Mouse (Mus musculus): ENCODE data around the gene Adat3. TPM values are rescaled to one million over a fixed set of nuclear protein-coding genes. Genes with fewer than 3 reads are reported as not detected.
A peak's percentile ranks its signal among the peaks of the same experiment; 100 is the strongest.

Gene Adat3
- polyA plus RNA-seq, 1 experiment from 2014 or later, result 4.8 TPM

DNA sequence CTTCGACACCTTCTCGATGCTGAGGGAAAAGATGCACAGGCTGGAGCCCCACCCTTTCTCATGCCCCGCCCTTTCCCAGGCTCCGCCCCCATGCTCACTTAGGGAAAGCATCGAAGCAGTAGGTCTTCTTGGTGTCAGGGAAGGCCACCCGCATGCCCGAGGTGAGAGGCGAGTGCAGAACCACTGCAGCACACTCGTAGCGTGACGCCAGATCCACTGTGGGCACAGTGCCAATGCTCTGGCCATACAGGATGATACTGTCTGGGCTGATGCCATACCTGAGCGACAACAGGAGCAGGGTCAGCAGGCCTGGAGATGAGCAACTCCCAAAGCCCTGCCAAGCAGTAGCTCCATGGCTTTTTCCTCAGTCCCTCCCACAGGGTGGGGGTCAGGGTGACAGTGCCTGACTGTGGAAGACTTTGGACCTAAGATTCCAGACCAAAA, 18.6 kb upstream of the Adat3 start:
- no peak overlapping the region for H3K27ac ChIP-seq
- ATAC-seq, result no peak
- no peak overlapping the region for H3K4me2 ChIP-seq
- peaks cover 20% of the 10 kb centered on the region for H3K4me1 ChIP-seq
- H3K36me3 ChIP-seq (ENCODE audit: poor library complexity, severe bottlenecking), result peaks cover 39% of the 10 kb centered on the region
- H3K9me3 ChIP-seq (replicated peaks), result no peaks in the 10 kb centered on the region
- H3K9ac ChIP-seq, result no peak overlapping the region
- H3K4me3 ChIP-seq, result no peak overlapping the region
- no peaks in the 10 kb centered on the region for H3K27me3 ChIP-seq
- 73% methylated on average over 12 of the region's 12 CpGs for WGBS

DNA sequence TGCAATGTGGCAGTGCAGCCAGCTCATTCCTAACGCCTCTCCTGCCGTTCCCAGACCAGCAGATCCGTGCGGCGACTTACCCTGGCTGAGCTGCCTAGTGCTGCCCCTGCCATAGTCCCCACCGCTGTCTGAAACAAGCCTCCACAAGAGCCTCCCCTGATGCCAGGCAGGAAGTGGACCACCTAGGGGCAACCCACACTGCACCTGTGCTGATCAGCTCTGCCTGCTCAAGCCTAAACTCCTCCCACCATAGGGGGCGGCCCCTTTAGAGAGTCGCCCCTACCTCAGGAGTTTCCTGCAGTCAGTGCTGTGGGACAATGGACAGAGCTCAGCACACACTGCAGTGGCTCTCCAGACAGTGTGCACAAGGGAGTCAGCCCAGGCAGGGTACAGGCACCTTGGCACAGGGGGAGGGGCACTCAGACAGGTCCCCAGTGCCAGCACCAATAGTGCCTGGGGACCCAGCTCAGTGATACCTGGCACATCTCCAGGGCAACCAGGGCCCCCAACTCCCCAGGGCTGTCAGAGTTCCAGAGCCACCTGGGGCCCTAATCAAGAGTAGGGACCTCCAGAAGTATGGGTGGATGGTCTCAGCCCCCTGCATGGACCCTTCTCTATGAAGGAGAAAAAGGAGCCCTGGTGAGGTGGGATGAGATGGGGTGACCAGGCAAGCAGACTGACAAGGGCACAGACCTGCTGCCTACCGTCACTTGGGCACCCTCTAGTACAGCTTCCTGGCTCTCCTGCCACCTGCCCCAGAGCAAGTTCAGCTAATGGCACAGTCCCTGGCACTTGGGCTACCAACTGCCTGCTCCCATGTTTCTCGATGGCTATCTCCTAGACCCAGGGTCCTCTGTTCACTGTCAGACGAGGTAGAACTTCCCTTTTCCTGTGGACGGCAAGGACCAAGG, 17.8 kb upstream of the Adat3 start:
- Histone ChIP-seq H3K4me2 (no peak overlapping the region), H3K4me1 (peaks cover 26% of the 10 kb centered on the region), H3K27me3 (no peaks in the 10 kb centered on the region), H3K36me3 (ENCODE audit: poor library complexity, severe bottlenecking) (peaks cover 39% of the 10 kb centered on the region), H3K4me3 (no peak overlapping the region), H3K9ac (peak overlapping the region; percentile 26; the same call in 1 of the 2 replicates), H3K27ac (no peak overlapping the region), H3K9me3 (replicated peaks) (no peaks in the 10 kb centered on the region)
- no peak for ATAC-seq
- WGBS, result 77% methylated on average over 12 of the region's 12 CpGs

DNA sequence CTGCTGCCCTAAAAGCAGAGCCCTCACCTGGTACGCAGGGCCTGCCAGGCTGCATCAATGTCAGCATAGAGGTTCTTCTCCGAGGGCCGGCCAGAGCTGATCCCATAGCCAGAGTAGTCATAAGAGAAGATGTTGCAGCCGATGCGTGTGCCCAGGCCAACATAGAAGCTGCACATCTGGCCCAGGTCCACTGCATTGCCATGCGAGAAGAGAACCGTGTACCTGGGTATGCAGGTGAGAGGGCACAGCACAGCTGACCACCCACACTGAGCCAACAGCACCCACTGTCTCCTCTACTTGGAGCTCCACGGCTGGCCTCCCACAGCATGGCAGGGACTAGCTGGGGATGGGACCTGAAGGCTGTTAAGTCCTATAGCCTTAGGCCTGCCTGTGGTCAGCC, 17.1 kb upstream of the Adat3 start:
- H3K27me3 ChIP-seq, result no peaks in the 10 kb centered on the region
- H3K36me3 ChIP-seq (ENCODE audit: poor library complexity, severe bottlenecking), result peaks cover 39% of the 10 kb centered on the region
- 0 out of 2 replicates have a peak overlapping the region, but pooled peaks have one; percentile 8 for H3K9ac ChIP-seq
- H3K4me2 ChIP-seq, result no peak overlapping the region
- H3K4me3 ChIP-seq, result no peak overlapping the region
- H3K27ac ChIP-seq, result no peak overlapping the region
- H3K9me3 ChIP-seq (replicated peaks), result no peaks in the 10 kb centered on the region
- peaks cover 26% of the 10 kb centered on the region for H3K4me1 ChIP-seq
- ATAC-seq, result no peak
- 98% methylated on average over 8 of the region's 8 CpGs for WGBS

DNA sequence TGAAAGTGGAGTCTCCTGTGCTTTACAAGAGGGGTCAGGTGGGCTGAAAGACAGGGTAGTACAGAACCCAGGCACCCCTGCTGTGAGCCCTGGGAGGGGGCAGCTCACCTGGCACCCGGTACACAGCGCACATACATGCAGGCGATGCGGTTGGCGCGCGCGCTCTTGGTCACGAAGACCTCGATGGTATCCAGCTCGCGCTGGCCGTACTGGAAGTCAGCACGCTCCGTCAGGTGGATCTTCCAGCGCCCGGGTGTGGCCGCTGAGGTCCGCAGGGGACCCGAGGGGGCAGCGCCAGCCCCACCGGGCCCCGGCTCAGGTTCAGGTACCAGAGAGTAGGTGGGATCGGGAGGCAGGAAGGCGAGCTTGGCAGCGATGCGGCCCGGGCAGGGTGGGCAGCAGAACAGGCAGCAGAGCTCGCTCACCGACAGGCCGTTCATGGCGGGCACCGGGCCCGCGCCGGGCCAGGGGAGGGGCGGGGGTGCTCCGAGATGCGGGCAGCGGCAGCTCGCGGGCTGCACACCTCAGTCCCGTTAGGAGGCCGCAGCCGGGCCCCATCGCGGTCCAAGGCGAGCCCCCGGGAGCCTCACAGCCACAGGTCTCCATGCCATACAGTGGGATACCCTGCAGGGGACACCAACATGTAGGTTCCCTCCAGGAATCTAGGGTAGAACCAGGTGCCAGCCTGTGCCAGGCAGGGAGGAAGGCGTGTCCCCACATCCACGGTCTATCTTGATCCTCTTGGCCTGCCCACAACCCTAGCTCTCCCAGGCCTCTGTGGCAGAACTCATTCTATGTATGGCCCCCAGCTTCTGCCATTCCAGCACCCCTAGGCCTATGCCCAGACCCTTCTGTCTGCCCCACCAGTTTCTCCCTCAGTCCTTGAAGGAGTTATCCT, 16.0 kb upstream of the Adat3 start:
- Histone ChIP-seq H3K36me3 (ENCODE audit: poor library complexity, severe bottlenecking) (peaks cover 39% of the 10 kb centered on the region), H3K4me3 (no peak overlapping the region), H3K9me3 (replicated peaks) (no peaks in the 10 kb centered on the region), H3K27ac (no peak overlapping the region), H3K27me3 (no peaks in the 10 kb centered on the region), H3K4me2 (no peak overlapping the region), H3K9ac (no peak overlapping the region), H3K4me1 (peaks cover 26% of the 10 kb centered on the region)
- WGBS, result 94% methylated on average over 41 of the region's 51 CpGs
- no peak for ATAC-seq

DNA sequence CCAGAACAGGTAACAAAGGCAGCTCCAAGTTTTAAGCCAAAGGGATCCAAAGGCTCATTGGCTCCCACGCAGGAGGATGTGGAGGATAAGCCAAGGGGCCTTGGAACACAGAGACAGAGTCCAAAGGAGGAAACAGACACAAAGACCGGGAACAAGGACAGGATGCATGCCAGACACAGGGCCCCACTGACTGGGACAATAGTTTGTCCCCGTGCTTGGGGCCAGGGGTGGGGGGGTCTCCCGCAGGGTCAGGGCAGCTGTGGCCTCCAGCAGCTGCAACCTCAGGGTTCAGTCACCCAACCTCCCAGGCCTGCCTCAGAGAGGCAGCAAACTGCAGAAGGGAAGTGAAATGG, 15.4 kb upstream of the Adat3 start:
- Histone ChIP-seq H3K4me1 (peaks cover 26% of the 10 kb centered on the region), H3K4me3 (no peak overlapping the region), H3K9ac (0 out of 2 replicates have a peak overlapping the region, but pooled peaks have one; percentile 16), H3K27ac (no peak overlapping the region), H3K27me3 (no peaks in the 10 kb centered on the region), H3K36me3 (ENCODE audit: poor library complexity, severe bottlenecking) (peaks cover 39% of the 10 kb centered on the region), H3K9me3 (replicated peaks) (no peaks in the 10 kb centered on the region), H3K4me2 (no peak overlapping the region)
- 41% methylated on average over 4 of the region's 4 CpGs for WGBS
- ATAC-seq, result no peak

DNA sequence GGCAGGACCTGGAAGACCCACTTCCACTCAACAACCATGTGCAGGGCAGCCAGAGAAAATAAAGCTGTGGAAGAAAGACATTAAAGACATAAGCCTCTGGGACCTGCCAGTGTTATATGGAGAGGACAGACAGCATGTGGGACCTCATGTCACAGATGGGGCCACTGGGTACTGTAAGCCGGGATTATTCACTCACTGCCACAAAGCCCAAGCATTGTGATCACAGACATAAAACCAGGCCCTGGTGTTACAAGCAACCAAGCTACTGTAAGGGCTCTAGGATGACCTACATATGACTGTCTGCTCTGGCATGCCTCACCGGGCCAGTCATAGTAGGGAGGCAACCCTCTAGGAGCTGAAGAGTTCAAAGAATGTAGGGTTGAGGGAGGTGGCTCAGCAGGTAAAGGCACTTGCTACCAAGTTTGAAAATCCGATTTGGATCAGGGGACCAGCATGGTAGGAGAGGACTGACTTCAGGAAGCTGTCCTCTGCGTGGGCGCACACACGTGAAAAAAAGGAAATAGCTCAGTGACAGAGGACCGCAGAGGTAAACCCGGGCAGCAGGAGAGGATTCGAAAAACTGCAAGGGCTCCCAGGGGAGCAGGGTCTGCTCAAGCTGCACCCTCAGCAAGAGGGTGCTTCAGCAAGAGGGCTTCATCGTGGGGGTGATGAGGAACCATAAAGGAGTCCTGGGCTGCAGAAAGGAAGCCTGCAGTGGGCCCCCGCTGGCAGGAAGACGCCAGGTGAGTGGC, 13.4 kb upstream of the Adat3 start:
- Histone ChIP-seq H3K4me1 (peaks cover 26% of the 10 kb centered on the region), H3K36me3 (ENCODE audit: poor library complexity, severe bottlenecking) (peaks cover 26% of the 10 kb centered on the region), H3K9ac (peak overlapping the region; percentile 96), H3K27me3 (no peaks in the 10 kb centered on the region), H3K9me3 (replicated peaks) (no peaks in the 10 kb centered on the region), H3K4me2 (peak overlapping the region; percentile 94), H3K27ac (no peak overlapping the region), H3K4me3 (peak overlapping the region; percentile 90)
- WGBS, result 23% methylated on average over 12 of the region's 12 CpGs
- ATAC-seq, result no peak

DNA sequence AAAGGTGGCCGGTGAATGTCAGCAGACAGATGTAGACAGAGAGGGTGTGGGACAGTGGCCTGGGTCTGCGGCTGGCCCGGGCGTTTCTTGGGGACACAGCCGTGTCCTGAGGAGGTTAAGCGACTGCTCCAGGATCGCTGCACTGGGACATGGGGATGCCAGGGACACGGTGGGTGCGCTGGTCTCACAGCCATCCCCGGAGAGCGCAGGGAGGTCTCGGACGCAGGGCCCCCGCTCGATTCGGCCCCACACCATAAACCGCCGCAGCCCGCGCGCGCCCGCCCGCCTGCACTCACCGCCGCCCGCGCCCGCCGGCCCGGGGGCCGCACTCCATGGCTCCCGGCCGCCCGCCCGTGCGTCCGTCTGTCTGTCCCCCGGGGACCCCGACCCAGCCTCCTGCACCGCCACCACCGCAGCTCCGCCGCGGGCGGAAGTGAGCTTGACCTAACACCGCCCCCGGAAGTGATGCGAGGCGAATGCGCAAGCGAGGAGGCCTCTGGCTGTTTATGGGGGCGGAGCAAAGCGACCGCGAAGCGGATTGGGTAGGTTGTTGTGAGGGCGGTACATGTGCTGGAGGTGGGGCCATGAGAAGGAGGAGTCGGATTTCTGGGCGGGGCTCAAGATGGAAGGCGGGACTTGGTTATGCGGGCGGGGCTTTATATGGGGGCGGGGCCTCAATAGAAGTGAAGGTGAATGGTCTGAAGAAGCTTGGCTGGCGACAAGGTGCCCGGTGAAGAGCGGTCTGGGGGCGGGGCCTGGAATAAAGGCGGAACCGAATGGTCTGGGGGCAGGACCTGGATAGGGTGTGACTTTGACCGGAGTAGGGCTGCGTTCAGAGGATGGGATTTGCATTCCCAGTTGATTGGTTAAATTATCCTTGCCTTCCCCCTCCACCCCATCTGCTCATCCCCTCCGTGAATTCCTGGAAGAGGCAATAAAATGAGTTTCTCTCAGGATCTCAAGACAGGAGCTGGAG, 12.5 kb upstream of the Adat3 start, which contains the start of gene Abhd17a:
TSS of gene Abhd17a (minus strand) at position 463 of the 976 bp plus-strand sequence.
- peak; percentile 98 for ATAC-seq
- Histone ChIP-seq H3K27me3 (0 out of 2 replicates have a peak, but pooled peaks cover 3% of the 10 kb centered on the region), H3K9me3 (replicated peaks) (no peaks in the 10 kb centered on the region), H3K4me2 (peak within 1 kb of the TSS; percentile 94), H3K4me1 (peaks cover 26% of the 10 kb centered on the region), H3K4me3 (peak within 1 kb of the TSS; percentile 90), H3K27ac (0 out of 2 replicates have a peak within 1 kb of the TSS, but pooled peaks have one; percentile 21), H3K36me3 (ENCODE audit: poor library complexity, severe bottlenecking) (peaks cover 18% of the 10 kb centered on the region), H3K9ac (peak within 1 kb of the TSS; percentile 96)
- 0% methylated on average over 60 of the region's 73 CpGs for WGBS

DNA sequence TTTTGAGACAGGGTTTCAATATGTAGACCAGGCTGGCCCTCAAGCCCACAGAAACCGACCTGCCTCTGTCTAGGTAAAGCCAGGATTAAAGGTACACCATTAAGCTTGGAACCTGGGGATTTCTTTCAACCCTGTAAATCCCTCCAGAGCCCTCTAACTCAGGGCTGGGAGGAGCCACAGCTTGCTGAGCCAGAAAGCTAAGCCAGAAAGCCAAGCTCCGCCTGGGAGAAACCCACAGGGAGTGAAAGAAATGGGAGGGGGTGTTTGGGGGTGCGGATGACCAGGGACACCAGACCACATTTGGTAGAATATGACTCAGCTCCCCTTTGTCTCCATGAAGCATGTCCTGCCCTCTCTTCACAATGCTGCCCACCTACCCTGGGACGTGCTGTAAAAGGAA, 6.4 kb upstream of the Adat3 start:
- peaks cover 17% of the 10 kb centered on the region; the same call in 1 of the 2 replicates for H3K27me3 ChIP-seq
- no peaks in the 10 kb centered on the region for H3K9me3 ChIP-seq (replicated peaks)
- no peak overlapping the region for H3K27ac ChIP-seq
- H3K36me3 ChIP-seq (ENCODE audit: poor library complexity, severe bottlenecking), result no peaks in the 10 kb centered on the region
- H3K4me2 ChIP-seq, result no peak overlapping the region
- H3K4me1 ChIP-seq, result no peaks in the 10 kb centered on the region
- no peak overlapping the region for H3K9ac ChIP-seq
- H3K4me3 ChIP-seq, result no peak overlapping the region
- 37% methylated on average over 4 of the region's 4 CpGs for WGBS
- no peak for ATAC-seq

DNA sequence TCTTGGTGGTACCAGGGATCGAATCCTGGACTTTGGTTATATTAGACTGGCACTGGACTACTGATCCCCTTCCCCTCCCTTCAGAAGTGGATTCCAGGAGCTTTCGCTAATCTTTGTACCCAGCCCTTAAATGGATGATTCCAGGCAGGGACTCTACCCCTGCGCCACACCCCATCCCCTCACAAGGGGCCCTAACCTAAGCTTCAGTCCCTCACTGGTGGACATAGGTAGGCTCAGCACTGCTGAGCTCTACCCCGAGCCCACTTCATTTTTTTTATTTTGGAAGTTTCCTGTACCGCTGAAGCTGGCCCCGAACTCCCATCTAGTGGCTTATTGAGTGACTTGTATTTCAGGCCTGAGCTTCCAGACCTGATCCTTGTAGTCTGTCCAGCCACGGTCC, 684 bp downstream of the Adat3 start:
- peaks cover 24% of the 10 kb centered on the region for H3K36me3 ChIP-seq (ENCODE audit: poor library complexity, severe bottlenecking)
- peaks cover 25% of the 10 kb centered on the region for H3K4me1 ChIP-seq
- H3K9me3 ChIP-seq (replicated peaks), result no peaks in the 10 kb centered on the region
- peaks cover under 1% of the 10 kb centered on the region; the same call in 1 of the 2 replicates for H3K27me3 ChIP-seq
- peak overlapping the region; percentile 60 for H3K4me3 ChIP-seq
- no peak; the same call in 1 of the 2 replicates for ATAC-seq
- peak overlapping the region; percentile 89 for H3K4me2 ChIP-seq
- peak overlapping the region; percentile 80 for H3K27ac ChIP-seq
- WGBS, result 34% methylated on average over 7 of the region's 7 CpGs
- peak overlapping the region; percentile 66 for H3K9ac ChIP-seq

DNA sequence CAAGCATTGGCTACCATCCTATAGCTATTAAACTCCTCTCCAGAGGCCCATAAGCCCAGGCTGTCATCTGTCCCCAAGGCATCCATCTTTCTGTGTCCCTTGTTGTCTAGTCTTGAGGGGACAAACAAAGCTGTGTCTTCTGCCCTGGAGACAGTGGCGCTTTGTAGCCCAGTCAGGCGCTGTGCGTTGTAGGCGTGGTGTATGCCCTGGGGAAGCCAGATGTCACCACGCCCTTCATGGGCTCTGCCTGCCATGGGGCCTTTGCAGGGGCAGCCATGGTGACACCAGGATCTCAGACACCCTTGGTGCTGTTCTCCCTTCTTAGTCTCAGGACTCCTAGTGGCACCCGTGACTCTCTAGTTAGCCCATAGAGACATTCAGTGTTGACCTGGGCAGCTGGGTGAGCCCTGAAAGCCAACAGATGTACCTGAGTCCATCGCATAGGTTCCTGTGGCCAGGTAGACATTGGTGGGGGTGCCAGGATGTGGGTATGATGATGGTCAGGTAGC, 1.4 kb downstream of the Adat3 start:
- Histone ChIP-seq H3K4me3 (peak overlapping the region; percentile 60), H3K9ac (peak overlapping the region; percentile 66), H3K27ac (no peak overlapping the region), H3K27me3 (no peaks in the 10 kb centered on the region), H3K4me2 (peak overlapping the region; percentile 89), H3K4me1 (peaks cover 25% of the 10 kb centered on the region), H3K9me3 (replicated peaks) (no peaks in the 10 kb centered on the region), H3K36me3 (ENCODE audit: poor library complexity, severe bottlenecking) (peaks cover 31% of the 10 kb centered on the region)
- no peak for ATAC-seq
- WGBS, result 92% methylated on average over 7 of the region's 7 CpGs

Data from forebrain, embryonic 13.5 days (tissue).